In genomic region chr13:21749387-21750158, GRCm38 (mm10) we compare ENCODE assay signal across 8 mouse cellular contexts. TPM values are rescaled to one million over a fixed set of nuclear protein-coding genes. Genes with fewer than 3 reads are reported as not detected.
A peak's percentile ranks its signal among the peaks of the same experiment; 100 is the strongest.
DNase-seq lines count a peak whose midpoint lies in the region; ATAC-seq lines count a peak whose summit lies in the region.

No protein-coding gene starts in this region.

- DNase-seq in lung, postnatal 10 days, result no peak
- DNase-seq in c-Kit-positive CD71-positive TER-119-positive erythroid progenitor cells, embryonic 14.5 days (ENCODE audit: low spot score), result peak; percentile 64
- DNase-seq in cerebellum, postnatal 25 days, result no peak
- no peak for DNase-seq in cerebellum, adult 11 months
- DNase-seq in kidney, postnatal 10 days, result no peak

- H3K36me3 ChIP-seq in lung, embryonic 15.5 days, result no peaks in the 10 kb centered on the region
- no peaks in the 10 kb centered on the region for H3K36me3 ChIP-seq in hindbrain, embryonic 16.5 days (ENCODE audit: control insufficient read depth, insufficient read depth, low read length)
- no peaks in the 10 kb centered on the region for H3K36me3 ChIP-seq in midbrain, embryonic 15.5 days (replicated peaks)

- H3K4me3 ChIP-seq in lung, embryonic 15.5 days, result peak overlapping the region; percentile 49
- H3K4me3 ChIP-seq in hindbrain, embryonic 16.5 days (ENCODE audit: low read length), result peak overlapping the region; percentile 48
- H3K4me3 ChIP-seq in midbrain, embryonic 15.5 days, result peak overlapping the region; percentile 49

- H3K9me3 ChIP-seq in lung, embryonic 15.5 days, result no peaks in the 10 kb centered on the region
- no peaks in the 10 kb centered on the region for H3K9me3 ChIP-seq in hindbrain, embryonic 16.5 days (ENCODE audit: control insufficient read depth, low read length)
- H3K9me3 ChIP-seq in midbrain, embryonic 15.5 days, result no peaks in the 10 kb centered on the region

- peak overlapping the region; percentile 72 for H3K4me2 ChIP-seq in lung, embryonic 15.5 days
- H3K4me2 ChIP-seq in hindbrain, embryonic 16.5 days (ENCODE audit: low read length), result peak overlapping the region; percentile 78
- peak overlapping the region; percentile 68 for H3K4me2 ChIP-seq in midbrain, embryonic 15.5 days

- WGBS in lung, embryonic 15.5 days, result under 1% methylated on average over 5 of the region's 5 CpGs
- 4% methylated on average over 5 of the region's 5 CpGs for WGBS in hindbrain, embryonic 16.5 days
- WGBS in midbrain, embryonic 15.5 days, result 4% methylated on average over 5 of the region's 5 CpGs

- H3K4me1 ChIP-seq in lung, embryonic 15.5 days, result peaks cover 32% of the 10 kb centered on the region
- peaks cover 15% of the 10 kb centered on the region for H3K4me1 ChIP-seq in hindbrain, embryonic 16.5 days (ENCODE audit: control insufficient read depth, insufficient read depth, low read depth, low read length)
- H3K4me1 ChIP-seq in midbrain, embryonic 15.5 days, result peaks cover 21% of the 10 kb centered on the region

- peak overlapping the region; percentile 51 for H3K9ac ChIP-seq in lung, embryonic 15.5 days
- H3K9ac ChIP-seq in hindbrain, embryonic 16.5 days (ENCODE audit: low read depth, low read length), result peak overlapping the region; percentile 60
- H3K9ac ChIP-seq in midbrain, embryonic 15.5 days, result peak overlapping the region; percentile 45

- H3K27ac ChIP-seq in lung, embryonic 15.5 days, result peak overlapping the region; percentile 98
- H3K27ac ChIP-seq in hindbrain, embryonic 16.5 days (ENCODE audit: low read depth, low read length), result peak overlapping the region; percentile 70
- peak overlapping the region; percentile 90 for H3K27ac ChIP-seq in midbrain, embryonic 15.5 days

- no peak for ATAC-seq in lung, embryonic 15.5 days (ENCODE audit: borderline replicate concordance, extremely low read depth, low FRiP score, low TSS enrichment)
- ATAC-seq in hindbrain, embryonic 16.5 days, result no peak
- no peak for ATAC-seq in midbrain, embryonic 15.5 days (replicated peaks)

- H3K27me3 ChIP-seq in lung, embryonic 15.5 days, result no peaks in the 10 kb centered on the region
- no peaks in the 10 kb centered on the region for H3K27me3 ChIP-seq in hindbrain, embryonic 16.5 days (replicated peaks; ENCODE audit: control insufficient read depth, insufficient read depth, low read length)
- no peaks in the 10 kb centered on the region for H3K27me3 ChIP-seq in midbrain, embryonic 15.5 days (replicated peaks)

RNA-seq across cellular contexts. Expression of gene Hist1h4k, which starts 0.7 kb away (rescaled TPM):
- polyA plus RNA-seq in lung, embryonic 15.5 days (2015; fragmentation: Nextera tagmentation; extraction: Ambion mirVana), result 3.1 and 6.3 TPM in 2 replicates
- polyA plus RNA-seq in hindbrain, embryonic 16.5 days (2015; fragmentation: Nextera tagmentation; extraction: Ambion mirVana), result not detected in 2 replicates
- 1.8 and 4.2 TPM in 2 replicates for polyA plus RNA-seq in midbrain, embryonic 15.5 days (2015; fragmentation: Nextera tagmentation; extraction: Ambion mirVana)

RNA-seq across cellular contexts. Expression of gene Hist1h2ak, which starts 4.1 kb away (rescaled TPM):
- polyA plus RNA-seq in lung, embryonic 15.5 days (2015; fragmentation: Nextera tagmentation; extraction: Ambion mirVana), result 43.1 and 47.1 TPM in 2 replicates
- polyA plus RNA-seq in hindbrain, embryonic 16.5 days (2015; fragmentation: Nextera tagmentation; extraction: Ambion mirVana), result 3.3 and 4.8 TPM in 2 replicates
- 5.5 and 6.9 TPM in 2 replicates for polyA plus RNA-seq in midbrain, embryonic 15.5 days (2015; fragmentation: Nextera tagmentation; extraction: Ambion mirVana)

RNA-seq across cellular contexts. Expression of gene Hist1h2bn, which starts 4.3 kb away (rescaled TPM):
- polyA plus RNA-seq in lung, embryonic 15.5 days (2015; fragmentation: Nextera tagmentation; extraction: Ambion mirVana), result 5.5 and 6.1 TPM in 2 replicates
- polyA plus RNA-seq in hindbrain, embryonic 16.5 days (2015; fragmentation: Nextera tagmentation; extraction: Ambion mirVana), result not detected in 2 replicates
- polyA plus RNA-seq in midbrain, embryonic 15.5 days (2015; fragmentation: Nextera tagmentation; extraction: Ambion mirVana), result 0.89 TPM in 1 of 2 replicates, not detected in the other

RNA-seq across cellular contexts. Expression of gene Hist1h4j, which starts 14.7 kb away (rescaled TPM):
- 1.8 and 3.1 TPM in 2 replicates for polyA plus RNA-seq in lung, embryonic 15.5 days (2015; fragmentation: Nextera tagmentation; extraction: Ambion mirVana)
- 0.35 and 0.55 TPM in 2 replicates for polyA plus RNA-seq in hindbrain, embryonic 16.5 days (2015; fragmentation: Nextera tagmentation; extraction: Ambion mirVana)
- polyA plus RNA-seq in midbrain, embryonic 15.5 days (2015; fragmentation: Nextera tagmentation; extraction: Ambion mirVana), result 0.93 TPM in 1 of 2 replicates, not detected in the other

RNA-seq across cellular contexts. Expression of gene Hist1h2bm, which starts 27.7 kb away (rescaled TPM):
- polyA plus RNA-seq in lung, embryonic 15.5 days (2015; fragmentation: Nextera tagmentation; extraction: Ambion mirVana), result 4.5 and 5.5 TPM in 2 replicates
- 0.50 and 1.2 TPM in 2 replicates for polyA plus RNA-seq in hindbrain, embryonic 16.5 days (2015; fragmentation: Nextera tagmentation; extraction: Ambion mirVana)
- 0.39 and 1.7 TPM in 2 replicates for polyA plus RNA-seq in midbrain, embryonic 15.5 days (2015; fragmentation: Nextera tagmentation; extraction: Ambion mirVana)
